Mouse (Mus musculus) C2C12 (cell line): ENCODE results near the gene Boc. TPM values are rescaled to one million over a fixed set of nuclear protein-coding genes. Genes with fewer than 3 reads are reported as not detected.

Experiments
- H3K27me3 ChIP-seq: one replicate; pipeline ENCODE4 v1.6.1; 2011; ENCODE audit not compliant: control insufficient read depth, insufficient read depth, insufficient read length
- H3K36me3 ChIP-seq: one replicate; pipeline ENCODE4 v1.6.1; 2011; ENCODE audit not compliant: control insufficient read depth, insufficient read depth
- H3K4me3 ChIP-seq: one replicate; pipeline ENCODE4 v1.5.1; 2011; ENCODE audit warnings: mild to moderate bottlenecking, control low read depth; ENCODE audit not compliant: poor library complexity, insufficient read depth, severe bottlenecking
- H3K79me2 ChIP-seq: one replicate; pipeline ENCODE4 v1.6.1; 2011; ENCODE audit not compliant: control insufficient read depth, insufficient read depth
- H3K79me3 ChIP-seq: one replicate; pipeline ENCODE4 v1.6.1; 2011; ENCODE audit warnings: low read depth, control low read depth
- H3ac ChIP-seq: one replicate; pipeline ENCODE3; 2011; ENCODE audit warnings: low read depth; ENCODE audit not compliant: control insufficient read depth, insufficient read length
- CEBPB ChIP-seq: IDR thresholded peaks from one replicate; pipeline ENCODE4 v1.6.1; 2011; ENCODE audit warnings: low read depth, mild to moderate bottlenecking, control low read depth, moderate library complexity
- CTCF ChIP-seq: IDR thresholded peaks from one replicate; pipeline ENCODE4 v1.5.1; 2011; ENCODE audit not compliant: control insufficient read depth, insufficient read depth, insufficient read length
- FOSL1 ChIP-seq: IDR thresholded peaks from one replicate; pipeline ENCODE4 v1.8.0; 2011; ENCODE audit warnings: mild to moderate bottlenecking, low read length; ENCODE audit not compliant: poor library complexity, insufficient read depth, severe bottlenecking
- MAX ChIP-seq: IDR thresholded peaks from one replicate; pipeline ENCODE4 v1.6.1; 2011; ENCODE audit warnings: mild to moderate bottlenecking, control low read depth
- MYOD1 ChIP-seq: IDR thresholded peaks from one replicate; pipeline ENCODE4 v1.6.1; 2011; ENCODE audit warnings: low read depth; ENCODE audit not compliant: control insufficient read depth, insufficient read length
- MYOG ChIP-seq: IDR thresholded peaks from one replicate; pipeline ENCODE4 v1.6.1; 2011; ENCODE audit not compliant: control insufficient read depth, insufficient read length; ENCODE audit errors: extremely low read depth
- USF1 ChIP-seq: IDR thresholded peaks from one replicate; pipeline ENCODE4 v1.6.1; 2011; ENCODE audit warnings: low read depth, mild to moderate bottlenecking, control low read depth, moderate library complexity
- polyA plus RNA-seq: library from polyadenylated mRNA; unstranded; fragments of >200 nt; fragmentation: generic; extraction: Trizol; gene quantifications from one replicate; pipeline ENCODE4 v1.2.1, GENCODE M21; 2012; ENCODE audit warnings: missing spikeins

The Boc gene
- polyA plus RNA-seq, 1 experiment = 4.4 TPM

GRCm38 (mm10) chr16:44545153-44545552 is 13.5 kb downstream of the Boc start:
- Histone ChIP-seq H3ac (no peak overlapping the region), H3K27me3 (no peaks in the 10 kb centered on the region), H3K4me3 (no peak overlapping the region), H3K79me2 (no peaks in the 10 kb centered on the region), H3K79me3 (no peaks in the 10 kb centered on the region), H3K36me3 (no peaks in the 10 kb centered on the region)
- TF ChIP-seq CEBPB = no peak
- no peak for TF ChIP-seq FOSL1
- no peak for TF ChIP-seq MYOG

- Histone ChIP-seq H3ac (no peak overlapping the region), H3K79me3 (no peaks in the 10 kb centered on the region), H3K27me3 (no peaks in the 10 kb centered on the region), H3K36me3 (no peaks in the 10 kb centered on the region), H3K79me2 (no peaks in the 10 kb centered on the region), H3K4me3 (no peak overlapping the region)
- TF ChIP-seq MYOD1 (no peak), USF1 (no peak), MYOG (no peak), CTCF (no peak)
Observed at GRCm38 (mm10) chr16:44543098-44543497, 15.6 kb downstream of the Boc start.

- Histone ChIP-seq H3K79me3 (no peaks in the 10 kb centered on the region), H3K79me2 (no peaks in the 10 kb centered on the region), H3K36me3 (no peaks in the 10 kb centered on the region), H3K4me3 (no peak overlapping the region), H3K27me3 (no peaks in the 10 kb centered on the region), H3ac (no peak overlapping the region)
- no peak for TF ChIP-seq USF1
- TF ChIP-seq MYOD1 = no peak
- TF ChIP-seq MAX = no peak
- no peak for TF ChIP-seq CTCF
- no peak for TF ChIP-seq CEBPB
- TF ChIP-seq FOSL1 = no peak
- no peak for TF ChIP-seq MYOG
Observed at GRCm38 (mm10) chr16:44542029-44542690, 16.5 kb downstream of the Boc start.

- TF ChIP-seq CTCF (no peak), USF1 (no peak), FOSL1 (no peak)
- H3K79me2 ChIP-seq = no peaks in the 10 kb centered on the region
- H3K27me3 ChIP-seq = no peaks in the 10 kb centered on the region
- H3K79me3 ChIP-seq = no peaks in the 10 kb centered on the region
- no peaks in the 10 kb centered on the region for H3K36me3 ChIP-seq
- H3ac ChIP-seq = no peak overlapping the region
- no peak overlapping the region for H3K4me3 ChIP-seq
Observed at GRCm38 (mm10) chr16:44539611-44540010, 19.1 kb downstream of the Boc start.

- no peaks in the 10 kb centered on the region for H3K36me3 ChIP-seq
- no peaks in the 10 kb centered on the region for H3K79me3 ChIP-seq
- H3ac ChIP-seq = peak overlapping the region; percentile 7
- H3K79me2 ChIP-seq = no peaks in the 10 kb centered on the region
- no peak overlapping the region for H3K4me3 ChIP-seq
- H3K27me3 ChIP-seq = no peaks in the 10 kb centered on the region
- TF ChIP-seq CTCF = no peak
- TF ChIP-seq CEBPB = peak; percentile 54
Observed at GRCm38 (mm10) chr16:44538401-44539395, 20.0 kb downstream of the Boc start.

GRCm38 (mm10) chr16:44534122-44534521 is 24.6 kb downstream of the Boc start:
- no peak overlapping the region for H3ac ChIP-seq
- TF ChIP-seq CEBPB (no peak), USF1 (no peak), MYOD1 (no peak), MAX (no peak), FOSL1 (no peak)
- H3K79me3 ChIP-seq = no peaks in the 10 kb centered on the region
- H3K27me3 ChIP-seq = no peaks in the 10 kb centered on the region
- no peak overlapping the region for H3K4me3 ChIP-seq
- no peaks in the 10 kb centered on the region for H3K36me3 ChIP-seq
- H3K79me2 ChIP-seq = no peaks in the 10 kb centered on the region
